Mouse (Mus musculus) large intestine, adult 2 months (tissue): ENCODE measurements around the gene Rab31. TPM values are rescaled to one million over a fixed set of nuclear protein-coding genes. Genes with fewer than 3 reads are reported as not detected.
A peak's percentile ranks its signal among the peaks of the same experiment; 100 is the strongest.
"Not testable (repeated sequence)": the region's sequence is repeated elsewhere in the genome, so short reads cannot be mapped to it uniquely, and the experiment has no call there.

Experiments used
- DNase-seq: peaks from one replicate; pipeline ENCODE4 v3.0.0-alpha.2; 2012; ENCODE audit warnings: low read depth, low spot score
- WGBS: fragments of 180-500 bp; shearing (Covaris S2); methylation state at CpG from one replicate; pipeline ENCODE4 v1.1.7; 2018; 5-methylcytosine and 5-hydroxymethylcytosine counted together
- polyA plus RNA-seq: library from polyadenylated mRNA; depleted of rRNA; stranded (reverse); fragments of >200 nt; gene quantifications from 2 replicates; pipeline ENCODE4 v1.2.3, GENCODE M21; 2012

Gene Rab31
- polyA plus RNA-seq, 1 experiment = 10.2 TPM

GRCm38 (mm10) chr17:65643579-65643978 is 129.0 kb downstream of the Rab31 start:
- WGBS = 69% methylated on average over 5 of the region's 5 CpGs
- no peak for DNase-seq

DNA sequence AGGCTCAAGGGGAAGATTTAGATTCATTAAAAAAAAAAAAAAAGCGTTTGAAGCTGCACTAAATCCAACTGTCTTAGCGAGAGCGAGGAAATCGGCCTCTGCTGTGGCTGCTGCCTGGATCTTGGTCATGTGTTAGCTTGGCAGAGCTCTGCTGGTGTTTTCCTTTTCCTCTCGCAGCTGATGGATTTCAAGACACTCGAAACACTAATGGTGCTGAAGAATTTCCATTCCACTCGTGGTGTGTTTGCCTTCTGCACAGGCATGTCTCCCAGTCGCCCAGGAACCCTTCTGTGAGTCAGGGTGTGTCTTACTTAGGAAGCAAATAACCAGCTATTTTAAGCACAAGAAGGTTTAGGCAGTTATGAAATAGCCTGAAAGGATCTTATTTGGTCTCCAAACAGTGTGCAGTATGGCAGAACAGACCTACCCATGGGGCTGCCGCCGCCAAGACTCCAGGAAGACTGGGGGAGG is 129.5 kb downstream of the Rab31 start:
- DNase-seq = no peak
- WGBS = 32% methylated on average over 10 of the region's 10 CpGs

DNA sequence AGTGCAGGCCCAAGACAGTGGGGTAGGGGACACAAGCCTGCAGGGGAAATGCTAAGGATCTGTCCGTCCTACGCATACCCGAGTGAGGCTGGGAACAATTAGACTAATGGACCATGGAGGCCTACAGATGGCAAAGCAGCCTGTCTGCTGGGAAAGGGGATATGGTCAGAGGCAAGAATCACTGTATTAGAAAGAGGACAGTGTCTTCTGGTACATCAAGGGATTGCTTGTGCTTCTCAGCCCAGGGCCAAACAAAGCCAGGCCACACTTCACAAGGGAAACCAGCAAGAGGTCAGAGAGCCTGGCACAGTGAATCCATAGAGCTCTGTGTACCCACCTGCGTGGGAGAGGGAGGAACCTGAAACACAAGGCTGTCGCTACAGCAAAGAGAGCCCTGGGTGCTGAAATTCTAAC is 130.0 kb downstream of the Rab31 start:
- 78% methylated on average over 5 of the region's 5 CpGs for WGBS
- DNase-seq = no peak

GRCm38 (mm10) chr17:65641734-65642218 is 130.8 kb downstream of the Rab31 start, which contains the start of gene Txndc2:
Txndc2 (minus strand) TSS chr17:65642168.
- WGBS = 95% methylated on average over 11 of the region's 11 CpGs
- no peak for DNase-seq

- WGBS = 84% methylated on average over 1 of the region's 1 CpGs
- no peak for DNase-seq
Measured at GRCm38 (mm10) chr17:65639144-65639543, 133.4 kb downstream of the Rab31 start.

GRCm38 (mm10) chr17:65635715-65636360 is 136.7 kb downstream of the Rab31 start:
- no peak for DNase-seq
- 66% methylated on average over 14 of the region's 14 CpGs for WGBS

GRCm38 (mm10) chr17:65629943-65630342 is 142.6 kb downstream of the Rab31 start:
- DNase-seq = no peak
- WGBS = 82% methylated on average over 6 of the region's 6 CpGs

DNA sequence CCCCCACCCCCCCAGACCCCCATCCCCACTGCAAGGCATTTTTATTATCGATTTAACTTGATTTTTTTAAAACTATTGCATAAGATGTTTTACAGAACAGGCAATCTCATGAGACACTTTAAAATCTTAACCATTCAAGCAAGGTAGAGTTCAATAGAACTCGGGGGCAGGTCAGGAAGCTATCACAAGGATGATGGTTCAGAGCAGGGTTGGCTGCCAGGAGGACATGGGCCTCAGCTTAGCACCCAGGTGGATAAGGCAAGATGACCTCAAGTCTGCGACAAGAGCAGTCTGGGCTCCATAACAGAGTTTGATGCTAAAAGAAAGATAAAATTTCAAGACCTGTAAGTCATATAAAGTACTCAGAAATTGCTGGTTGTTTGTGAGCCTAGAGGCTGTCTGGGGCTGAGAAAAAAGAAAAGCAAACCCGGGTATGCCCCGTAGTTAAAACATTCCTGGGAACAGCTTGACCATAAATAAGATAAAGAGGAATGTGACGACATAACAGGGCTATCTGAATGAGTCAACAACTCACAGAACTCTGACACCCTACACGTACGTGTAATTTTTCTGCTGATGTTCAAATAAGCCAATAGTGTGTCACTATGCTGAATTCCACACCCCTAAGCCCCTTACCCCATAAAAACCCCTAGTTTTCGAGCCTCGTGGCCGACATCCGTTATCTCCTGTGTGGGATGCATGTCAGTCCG is 143.6 kb downstream of the Rab31 start:
- DNase-seq = not testable (repeated sequence)
- whole genome bisulfite sequencing = 57% methylated on average over 13 of the region's 13 CpGs

GRCm38 (mm10) chr17:65626301-65626700 is 146.3 kb downstream of the Rab31 start:
- no peak for DNase-seq
- WGBS = 86% methylated on average over 6 of the region's 6 CpGs

- no peak for DNase-seq
- WGBS = 63% methylated on average over 6 of the region's 6 CpGs
Measured at GRCm38 (mm10) chr17:65625563-65625962, 147.0 kb downstream of the Rab31 start.

DNA sequence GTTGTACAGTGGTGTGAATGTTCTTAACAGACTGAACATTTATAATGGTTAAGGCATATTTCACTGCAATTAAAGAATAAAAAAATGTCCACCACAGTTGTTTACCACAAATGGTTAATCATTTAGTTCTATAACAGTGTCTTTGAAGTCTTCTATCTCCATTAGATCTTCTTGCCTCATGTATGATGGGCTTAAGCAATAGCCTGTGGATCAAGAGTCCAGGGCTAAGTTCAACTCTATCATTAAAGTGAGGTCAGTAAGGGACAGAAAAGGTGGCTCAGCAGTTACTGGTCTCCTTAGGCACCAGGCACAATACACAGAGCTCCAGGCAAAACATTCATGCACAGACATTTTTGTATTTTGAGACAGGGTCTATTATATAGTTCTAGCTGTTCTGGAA is 149.4 kb downstream of the Rab31 start:
- DNase-seq = no peak

DNA sequence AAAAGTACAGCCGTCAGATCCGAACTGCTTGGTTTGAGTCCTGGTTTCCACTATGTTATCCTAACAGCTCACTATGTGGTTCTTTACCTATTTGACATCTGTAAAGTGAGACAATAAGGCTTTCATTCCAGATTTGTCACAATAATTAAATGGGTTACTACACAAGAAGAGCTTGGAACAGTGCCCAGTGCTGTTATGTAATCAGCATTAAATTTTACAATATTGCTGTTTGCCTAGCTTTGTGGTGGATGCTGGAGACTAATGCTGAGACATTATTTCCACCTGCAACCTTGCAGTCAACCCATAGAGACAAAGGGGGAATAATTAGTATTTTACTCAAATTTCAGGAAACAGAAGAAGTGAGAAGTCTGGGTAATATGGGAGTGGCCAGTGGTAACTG is 154.1 kb downstream of the Rab31 start:
- WGBS = 37% methylated on average over 2 of the region's 2 CpGs
- no peak for DNase-seq

GRCm38 (mm10) chr17:65615678-65616077 is 156.9 kb downstream of the Rab31 start:
- 69% methylated on average over 3 of the region's 3 CpGs for WGBS
- no peak for DNase-seq

DNA sequence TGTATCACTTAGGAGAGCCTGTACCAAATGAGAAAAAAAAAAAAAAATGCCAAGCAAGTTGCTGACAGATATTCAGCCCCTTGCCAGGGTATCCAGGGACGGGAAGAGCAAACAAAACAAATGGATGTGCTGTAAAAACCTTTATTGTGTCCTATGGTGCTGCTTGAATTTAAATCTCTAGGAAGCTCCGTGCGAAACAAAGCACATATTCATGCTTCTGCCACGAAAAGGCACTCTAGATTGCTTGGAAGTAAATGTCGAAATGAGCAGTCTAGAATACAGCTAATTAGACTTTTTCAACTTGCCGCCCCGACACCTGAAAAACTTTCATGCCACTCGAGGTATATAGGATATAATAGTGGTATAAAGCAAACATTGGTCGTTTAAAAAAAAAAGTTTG is 158.1 kb downstream of the Rab31 start:
- WGBS = under 1% methylated on average over 9 of the region's 9 CpGs

DNA sequence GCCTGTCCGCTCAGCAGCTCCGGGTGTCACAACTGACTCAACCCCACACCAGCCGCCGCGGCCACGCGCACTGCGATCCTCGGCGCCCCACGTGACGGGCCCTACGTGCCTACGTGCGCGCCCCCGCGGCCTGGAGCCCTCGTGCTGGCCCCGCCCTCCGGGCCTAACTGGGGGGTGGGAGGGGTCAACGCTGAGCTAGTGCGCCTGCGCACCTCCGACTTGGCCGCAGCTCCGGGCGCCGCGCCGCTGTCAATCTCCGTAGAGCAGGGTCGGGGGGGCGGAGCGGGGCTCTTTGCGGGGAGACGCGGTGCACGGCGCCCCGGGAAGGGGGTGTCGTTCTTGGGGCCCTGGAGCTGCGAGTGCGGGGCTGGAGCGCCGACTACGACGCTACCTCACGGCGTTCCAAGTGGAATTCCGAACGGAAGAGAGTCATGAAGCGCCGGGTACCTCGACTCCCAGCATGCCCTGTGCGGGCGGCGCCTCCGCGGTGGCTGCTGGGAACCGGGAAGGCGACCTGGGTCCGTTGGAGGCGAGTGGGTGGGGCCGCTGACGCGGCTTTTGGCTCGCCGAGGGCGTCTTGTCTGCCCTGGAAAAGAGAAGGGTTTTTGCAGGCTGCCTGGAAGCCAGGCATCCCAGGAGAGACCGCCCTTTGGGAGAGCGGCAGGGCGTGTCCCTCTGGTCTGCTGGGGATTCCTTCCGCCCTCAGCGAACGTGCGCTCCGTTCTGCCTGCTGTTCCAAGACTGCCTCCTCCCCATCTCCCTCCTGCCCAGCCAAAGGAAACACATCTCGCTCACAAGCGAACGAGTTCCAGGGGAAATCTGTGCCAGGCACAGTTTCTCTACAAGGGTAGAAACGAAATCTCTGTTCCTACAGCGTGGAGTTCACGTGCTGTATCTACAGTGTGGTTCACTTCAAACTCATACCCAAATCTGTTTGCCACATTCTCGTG is 158.8 kb downstream of the Rab31 start, which contains the start of gene Vapa:
TSS of gene Vapa (minus strand) at position 93 of the 950 bp plus-strand sequence.
- under 1% methylated on average over 85 of the region's 85 CpGs for WGBS
- DNase-seq = peak; percentile 86

More for the DNA sequence above, 158.1 kb downstream of the Rab31 start:
- DNase-seq = no peak

DNA sequence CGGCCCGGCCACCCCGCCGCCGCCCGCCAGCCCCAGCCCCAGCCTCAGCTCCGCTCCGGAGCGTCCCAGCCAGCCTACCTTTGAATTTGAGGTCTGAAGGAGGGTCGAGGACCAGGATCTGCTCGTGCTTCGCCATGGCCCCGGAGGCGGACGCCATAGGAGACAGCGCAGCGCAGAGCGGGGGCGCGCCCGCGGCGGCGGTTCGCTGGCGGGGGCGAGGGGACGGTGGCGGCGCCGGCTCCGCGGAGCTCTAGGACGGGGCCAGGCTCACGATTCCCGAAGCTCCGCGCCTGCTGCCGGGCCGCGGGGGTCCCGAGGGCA is 159.4 kb downstream of the Rab31 start:
- WGBS = 2% methylated on average over 42 of the region's 42 CpGs
- no peak for DNase-seq

DNA sequence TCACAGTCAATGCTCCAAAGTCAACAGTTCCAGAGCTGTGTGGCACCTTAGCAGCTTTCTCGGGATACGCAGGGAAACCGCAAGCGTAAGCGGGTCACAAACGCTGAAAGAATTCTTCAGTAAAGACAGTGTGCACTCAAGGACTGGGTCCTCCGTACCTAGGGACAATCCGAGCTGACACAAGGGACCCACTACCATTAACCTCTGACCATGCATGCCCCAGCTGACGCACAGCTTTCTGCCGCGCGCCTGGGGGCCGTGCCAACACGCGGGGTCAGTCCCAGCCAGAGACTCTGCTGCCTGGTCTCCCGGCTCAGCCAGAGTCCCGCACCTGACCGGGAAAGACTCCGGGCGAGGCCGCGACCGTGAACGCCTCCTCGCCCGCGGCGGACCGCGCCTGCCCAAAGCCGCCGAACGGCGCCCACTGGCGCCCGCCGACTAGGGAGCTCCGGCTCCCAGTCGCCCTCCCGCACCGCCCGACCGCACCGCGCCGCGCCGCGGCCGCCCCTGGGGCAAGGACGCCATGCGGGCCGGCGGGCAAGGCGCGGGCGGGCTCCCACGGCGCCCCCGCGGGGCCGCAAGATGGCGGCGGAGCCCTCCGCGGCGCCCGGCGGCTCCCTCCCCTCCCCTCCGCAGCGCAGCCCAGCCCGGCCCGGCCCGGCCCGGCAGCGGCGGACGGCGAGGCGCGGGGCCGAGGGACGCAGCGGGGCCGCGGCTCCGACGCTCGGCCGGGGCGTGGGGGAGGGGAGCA is 160.0 kb downstream of the Rab31 start:
- DNase-seq = no peak

DNA sequence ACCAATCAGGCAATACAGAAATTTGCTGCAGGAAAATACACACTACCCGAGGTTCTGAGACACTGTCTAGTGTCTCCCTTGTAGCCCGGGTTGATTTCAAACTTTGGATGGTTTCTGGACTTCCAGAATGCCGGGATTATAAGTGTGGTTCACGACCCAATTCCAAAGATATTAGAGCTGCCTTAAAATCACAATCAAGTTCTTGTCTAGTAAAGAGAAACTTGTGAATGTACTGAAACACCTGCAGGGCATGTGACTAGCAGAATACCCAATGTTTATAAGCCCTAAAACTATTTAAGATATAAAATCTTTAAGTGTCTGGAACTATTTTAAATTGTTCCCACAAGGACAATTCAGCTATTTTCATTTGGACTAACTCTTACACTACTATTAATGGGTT is 160.8 kb downstream of the Rab31 start:
- 4% methylated on average over 4 of the region's 4 CpGs for WGBS
- DNase-seq = no peak

More for the DNA sequence above, 160.0 kb downstream of the Rab31 start:
- under 1% methylated on average over 71 of the region's 91 CpGs for WGBS

DNA sequence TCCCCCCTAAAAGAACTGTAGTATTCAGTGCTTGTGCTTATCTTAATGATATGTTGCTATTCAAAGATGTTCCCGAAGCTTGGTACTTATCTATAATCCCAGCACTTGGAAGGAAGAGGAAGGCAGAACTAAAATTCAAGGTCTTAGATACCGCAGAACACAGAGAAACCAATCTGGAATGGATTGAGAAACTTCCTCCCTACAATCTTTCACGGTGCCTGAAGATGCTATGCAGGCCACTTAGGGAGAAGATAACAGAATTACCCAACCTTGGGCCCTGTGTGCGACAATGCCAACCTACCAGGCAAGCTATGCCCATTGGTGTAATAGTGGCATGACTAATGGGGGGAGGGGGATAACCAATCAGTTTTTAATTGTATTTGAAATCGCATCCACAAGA is 163.8 kb downstream of the Rab31 start:
- 22% methylated on average over 5 of the region's 5 CpGs for WGBS
- no peak for DNase-seq
